Mouse (Mus musculus): ENCODE measurements around the gene Hspb9. TPM values are rescaled to one million over a fixed set of nuclear protein-coding genes. Genes with fewer than 3 reads are reported as not detected.

Hspb9 gene
- polyA plus RNA-seq, 1 experiment from 2014 or later: not detected

GRCm38 (mm10) chr11:100721776-100722492 is 8.3 kb downstream of the Hspb9 start:
- no peak for ATAC-seq (ENCODE audit: insufficient number of reproducible peaks, insufficient read depth, low FRiP score, low read depth)
- Histone ChIP-seq H3K4me2 (ENCODE audit: low read length) (peak overlapping the region; percentile 24), H3K4me1 (ENCODE audit: control insufficient read depth in 2 of 2, insufficient read depth in 2 of 2, low read length in 2 of 2) (peaks cover 36 to 47% of the 10 kb centered on the region in 2 experiments), H3K36me3 (ENCODE audit: control insufficient read depth, insufficient read depth, low read length) (peaks cover 29% of the 10 kb centered on the region), H3K27ac (replicated peaks in 1 of 2; ENCODE audit: control insufficient read depth in 1 of 2, insufficient read depth in 1 of 2, low read depth in 2 of 2, low read length in 2 of 2) (peak overlapping the region; percentile 79 to 84), H3K27me3 (ENCODE audit: control insufficient read depth, insufficient read depth, low read length) (no peaks in the 10 kb centered on the region), H3K9ac (ENCODE audit: low read length) (peak overlapping the region; percentile 45; the same call in 1 of the 2 replicates), H3K9me3 (ENCODE audit: control insufficient read depth, low read length) (no peaks in the 10 kb centered on the region), H3K4me3 (ENCODE audit: control insufficient read depth in 1 of 2, insufficient read depth in 1 of 2, low read depth in 1 of 2, low read length in 2 of 2) (no peak overlapping the region)
- WGBS: 38% methylated on average over 8 of the region's 8 CpGs

- no peaks in the 10 kb centered on the region for H3K27me3 ChIP-seq (ENCODE audit: control insufficient read depth, insufficient read depth, low read length)
- WGBS: 47% methylated on average over 2 of the region's 2 CpGs
- H3K4me1 ChIP-seq (ENCODE audit: control insufficient read depth in 2 of 2, insufficient read depth in 2 of 2, low read length in 2 of 2): peaks cover 36 to 48% of the 10 kb centered on the region in 2 experiments
- no peak for ATAC-seq (ENCODE audit: insufficient number of reproducible peaks, insufficient read depth, low FRiP score, low read depth)
- H3K9me3 ChIP-seq (ENCODE audit: control insufficient read depth, low read length): no peaks in the 10 kb centered on the region
- H3K4me3 ChIP-seq (ENCODE audit: control insufficient read depth in 1 of 2, insufficient read depth in 1 of 2, low read depth in 1 of 2, low read length in 2 of 2): no peak overlapping the region
- H3K36me3 ChIP-seq (ENCODE audit: control insufficient read depth, insufficient read depth, low read length): peaks cover 23% of the 10 kb centered on the region
- H3K4me2 ChIP-seq (ENCODE audit: low read length): peak overlapping the region; percentile 24; the same call in 1 of the 2 replicates
- peak overlapping the region; percentile 79 to 84 for H3K27ac ChIP-seq (replicated peaks in 1 of 2; ENCODE audit: control insufficient read depth in 1 of 2, insufficient read depth in 1 of 2, low read depth in 2 of 2, low read length in 2 of 2)
- peak overlapping the region; percentile 18 for H3K9ac ChIP-seq (ENCODE audit: low read length)
These were observed 8.9 kb downstream of the Hspb9 start for GRCm38 (mm10) chr11:100722493-100723028.

GRCm38 (mm10) chr11:100724919-100725512 is 11.4 kb downstream of the Hspb9 start:
- Histone ChIP-seq H3K9me3 (ENCODE audit: control insufficient read depth, low read length) (no peaks in the 10 kb centered on the region), H3K27me3 (ENCODE audit: control insufficient read depth, insufficient read depth, low read length) (no peaks in the 10 kb centered on the region), H3K36me3 (ENCODE audit: control insufficient read depth, insufficient read depth, low read length) (peaks cover 16% of the 10 kb centered on the region; the same call in 1 of the 2 replicates), H3K4me2 (ENCODE audit: low read length) (no peak overlapping the region), H3K27ac (replicated peaks in 1 of 2; ENCODE audit: control insufficient read depth in 1 of 2, insufficient read depth in 1 of 2, low read depth in 2 of 2, low read length in 2 of 2) (peak overlapping the region; percentile 70 to 73), H3K4me3 (ENCODE audit: control insufficient read depth in 1 of 2, insufficient read depth in 1 of 2, low read depth in 1 of 2, low read length in 2 of 2) (no peak overlapping the region), H3K9ac (ENCODE audit: low read length) (peak overlapping the region; percentile 6; the same call in 1 of the 2 replicates), H3K4me1 (ENCODE audit: control insufficient read depth in 2 of 2, insufficient read depth in 2 of 2, low read length in 2 of 2) (peaks cover 32 to 45% of the 10 kb centered on the region in 2 experiments)
- 28% methylated on average over 5 of the region's 5 CpGs for WGBS
- ATAC-seq (ENCODE audit: insufficient number of reproducible peaks, insufficient read depth, low FRiP score, low read depth): no peak; the same call in 1 of the 2 replicates

- Histone ChIP-seq H3K27me3 (ENCODE audit: control insufficient read depth, insufficient read depth, low read length) (no peaks in the 10 kb centered on the region), H3K4me2 (ENCODE audit: low read length) (no peak overlapping the region), H3K9me3 (ENCODE audit: control insufficient read depth, low read length) (no peaks in the 10 kb centered on the region), H3K4me3 (ENCODE audit: control insufficient read depth in 1 of 2, insufficient read depth in 1 of 2, low read depth in 1 of 2, low read length in 2 of 2) (no peak overlapping the region), H3K27ac (replicated peaks in 1 of 2; ENCODE audit: control insufficient read depth in 1 of 2, insufficient read depth in 1 of 2, low read depth in 2 of 2, low read length in 2 of 2) (no peak overlapping the region), H3K36me3 (ENCODE audit: control insufficient read depth, insufficient read depth, low read length) (peaks cover 17% of the 10 kb centered on the region; the same call in 1 of the 2 replicates), H3K4me1 (ENCODE audit: control insufficient read depth in 2 of 2, insufficient read depth in 2 of 2, low read length in 2 of 2) (peaks cover 12 to 23% of the 10 kb centered on the region in 2 experiments), H3K9ac (ENCODE audit: low read length) (no peak overlapping the region)
- ATAC-seq (ENCODE audit: insufficient number of reproducible peaks, insufficient read depth, low FRiP score, low read depth): no peak
- WGBS: 89% methylated on average over 3 of the region's 3 CpGs
These were observed 13.6 kb downstream of the Hspb9 start for GRCm38 (mm10) chr11:100727201-100727600.

GRCm38 (mm10) chr11:100728601-100729000 is 15.0 kb downstream of the Hspb9 start:
- no peak overlapping the region for H3K4me2 ChIP-seq (ENCODE audit: low read length)
- peaks cover 26% of the 10 kb centered on the region; the same call in 1 of the 2 replicates for H3K36me3 ChIP-seq (ENCODE audit: control insufficient read depth, insufficient read depth, low read length)
- no peaks in the 10 kb centered on the region for H3K9me3 ChIP-seq (ENCODE audit: control insufficient read depth, low read length)
- no peak overlapping the region for H3K27ac ChIP-seq (replicated peaks in 1 of 2; ENCODE audit: control insufficient read depth in 1 of 2, insufficient read depth in 1 of 2, low read depth in 2 of 2, low read length in 2 of 2)
- no peak overlapping the region for H3K9ac ChIP-seq (ENCODE audit: low read length)
- 91% methylated on average over 6 of the region's 6 CpGs for WGBS
- H3K4me1 ChIP-seq (ENCODE audit: control insufficient read depth in 2 of 2, insufficient read depth in 2 of 2, low read length in 2 of 2): peaks cover 7 to 15% of the 10 kb centered on the region in 2 experiments
- H3K4me3 ChIP-seq (ENCODE audit: control insufficient read depth in 1 of 2, insufficient read depth in 1 of 2, low read depth in 1 of 2, low read length in 2 of 2): no peak overlapping the region
- ATAC-seq (ENCODE audit: insufficient number of reproducible peaks, insufficient read depth, low FRiP score, low read depth): no peak
- H3K27me3 ChIP-seq (ENCODE audit: control insufficient read depth, insufficient read depth, low read length): no peaks in the 10 kb centered on the region

- peaks cover 26% of the 10 kb centered on the region; the same call in 1 of the 2 replicates for H3K36me3 ChIP-seq (ENCODE audit: control insufficient read depth, insufficient read depth, low read length)
- WGBS: 78% methylated on average over 4 of the region's 4 CpGs
- H3K27me3 ChIP-seq (ENCODE audit: control insufficient read depth, insufficient read depth, low read length): no peaks in the 10 kb centered on the region
- ATAC-seq (ENCODE audit: insufficient number of reproducible peaks, insufficient read depth, low FRiP score, low read depth): no peak
- H3K4me2 ChIP-seq (ENCODE audit: low read length): no peak overlapping the region
- no peaks in the 10 kb centered on the region for H3K9me3 ChIP-seq (ENCODE audit: control insufficient read depth, low read length)
- no peak overlapping the region for H3K27ac ChIP-seq (replicated peaks in 1 of 2; ENCODE audit: control insufficient read depth in 1 of 2, insufficient read depth in 1 of 2, low read depth in 2 of 2, low read length in 2 of 2)
- no peak overlapping the region for H3K9ac ChIP-seq (ENCODE audit: low read length)
- peaks cover 3 to 10% of the 10 kb centered on the region in 2 experiments for H3K4me1 ChIP-seq (ENCODE audit: control insufficient read depth in 2 of 2, insufficient read depth in 2 of 2, low read length in 2 of 2)
- H3K4me3 ChIP-seq (ENCODE audit: control insufficient read depth in 1 of 2, insufficient read depth in 1 of 2, low read depth in 1 of 2, low read length in 2 of 2): no peak overlapping the region
These were observed 16.3 kb downstream of the Hspb9 start for GRCm38 (mm10) chr11:100729976-100730375.

- H3K4me1 ChIP-seq (ENCODE audit: control insufficient read depth in 2 of 2, insufficient read depth in 2 of 2, low read length in 2 of 2): peaks cover 1 to 4% of the 10 kb centered on the region in 2 experiments
- no peak overlapping the region for H3K4me2 ChIP-seq (ENCODE audit: low read length)
- no peak overlapping the region for H3K4me3 ChIP-seq (ENCODE audit: control insufficient read depth in 1 of 2, insufficient read depth in 1 of 2, low read depth in 1 of 2, low read length in 2 of 2)
- 77% methylated on average over 6 of the region's 6 CpGs for WGBS
- no peak for ATAC-seq (ENCODE audit: insufficient number of reproducible peaks, insufficient read depth, low FRiP score, low read depth)
- peaks cover 26% of the 10 kb centered on the region; the same call in 1 of the 2 replicates for H3K36me3 ChIP-seq (ENCODE audit: control insufficient read depth, insufficient read depth, low read length)
- no peaks in the 10 kb centered on the region for H3K9me3 ChIP-seq (ENCODE audit: control insufficient read depth, low read length)
- H3K27ac ChIP-seq (replicated peaks in 1 of 2; ENCODE audit: control insufficient read depth in 1 of 2, insufficient read depth in 1 of 2, low read depth in 2 of 2, low read length in 2 of 2): no peak overlapping the region
- no peaks in the 10 kb centered on the region for H3K27me3 ChIP-seq (ENCODE audit: control insufficient read depth, insufficient read depth, low read length)
- H3K9ac ChIP-seq (ENCODE audit: low read length): no peak overlapping the region
These were observed 17.0 kb downstream of the Hspb9 start for GRCm38 (mm10) chr11:100730477-100731205.
